Mouse (Mus musculus) CD4-positive, CD25-positive, alpha-beta regulatory T cell, adult 4 months (primary cell): ENCODE data around the gene Brpf1. TPM values are rescaled to one million over a fixed set of nuclear protein-coding genes. Genes with fewer than 3 reads are reported as not detected.
"Not testable (repeated sequence)": the region's sequence is repeated elsewhere in the genome, so short reads cannot be mapped to it uniquely, and the experiment has no call there.

ENCODE experiments used
- ATAC-seq: one replicate; pipeline ENCODE4 v1.8.0; 2017
- polyA plus RNA-seq, 2 experiments: library from polyadenylated mRNA; unstranded; fragments of 100-300 nt; shearing (Covaris generic); gene quantifications; one replicate each; pipeline ENCODE4 v1.2.1; 2017

Gene Brpf1
- polyA plus RNA-seq, 2 experiments from 2014 or later: 11.7 to 12.0 TPM

DNA sequence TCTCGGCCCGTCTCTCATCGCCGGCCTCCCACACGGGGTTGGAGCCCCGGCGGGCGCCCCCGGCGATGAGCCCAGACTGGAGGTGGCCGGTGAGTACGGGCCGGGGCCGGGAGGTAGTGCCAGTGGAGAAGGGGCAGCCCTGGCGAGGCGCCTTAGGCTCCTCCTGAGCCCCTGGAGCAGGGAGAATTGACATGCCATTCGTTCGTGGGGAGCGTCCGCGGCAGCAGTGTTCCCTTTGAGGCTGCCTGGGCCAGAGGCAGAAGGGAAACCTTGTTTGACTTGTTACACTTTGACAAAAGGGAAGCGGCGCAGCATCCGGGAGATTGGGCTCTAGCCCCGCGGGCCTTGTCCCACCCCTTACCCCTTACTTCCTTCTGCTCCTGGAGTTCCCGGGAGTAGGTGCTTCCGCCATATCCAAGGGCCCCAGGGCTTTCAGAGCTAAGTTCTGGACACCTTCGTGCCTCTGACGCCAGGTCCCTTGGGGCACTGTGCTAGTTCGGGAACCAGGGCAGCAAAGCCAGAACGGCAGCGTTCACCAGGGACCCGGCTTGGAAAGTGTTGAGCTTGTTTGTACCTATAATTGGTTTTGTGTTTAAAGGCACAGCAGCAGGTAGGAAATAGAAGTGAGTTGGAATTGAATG is 664 bp downstream of the Brpf1 start:
- ATAC-seq: no peak

DNA sequence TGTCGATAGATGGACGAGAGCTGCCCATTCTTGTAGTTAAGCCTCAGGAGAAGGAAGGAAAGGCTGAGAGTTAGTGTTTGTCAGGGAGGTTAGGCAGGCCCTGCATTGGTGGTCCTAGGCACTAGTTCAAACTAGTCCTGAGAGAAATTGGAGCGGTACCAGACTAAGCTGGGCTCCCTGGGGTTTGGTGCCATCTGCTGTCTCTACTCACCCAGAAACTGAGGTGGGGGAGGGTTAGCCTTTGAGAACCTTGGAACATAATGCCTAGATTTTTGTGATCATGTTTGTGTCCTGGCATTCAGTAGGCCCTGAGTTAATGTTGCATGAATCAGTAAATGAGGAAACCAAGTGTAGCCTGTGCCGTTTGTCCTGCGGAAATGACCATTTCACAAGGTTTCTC is 1.2 kb downstream of the Brpf1 start:
- no peak for ATAC-seq

DNA sequence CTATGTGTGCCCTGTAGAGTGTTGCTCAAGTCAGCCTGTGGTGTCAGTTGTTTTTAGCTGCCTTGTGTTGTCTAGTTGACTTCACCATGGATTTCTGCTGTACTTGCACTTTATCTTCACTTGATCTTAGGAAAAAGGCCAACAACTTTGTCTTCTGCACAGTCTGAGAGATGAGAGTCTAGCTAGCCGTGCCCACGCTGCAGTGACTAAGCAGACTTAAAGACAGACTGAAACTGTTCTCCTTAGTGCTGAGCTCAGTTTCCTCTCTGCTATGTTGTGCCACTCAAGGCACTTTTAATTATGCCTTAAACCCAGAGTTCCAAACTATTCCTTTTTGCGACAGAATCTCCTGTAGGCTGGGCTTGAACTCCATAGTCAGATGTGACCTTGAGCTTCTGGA is 9.0 kb downstream of the Brpf1 start:
- ATAC-seq: no peak

DNA sequence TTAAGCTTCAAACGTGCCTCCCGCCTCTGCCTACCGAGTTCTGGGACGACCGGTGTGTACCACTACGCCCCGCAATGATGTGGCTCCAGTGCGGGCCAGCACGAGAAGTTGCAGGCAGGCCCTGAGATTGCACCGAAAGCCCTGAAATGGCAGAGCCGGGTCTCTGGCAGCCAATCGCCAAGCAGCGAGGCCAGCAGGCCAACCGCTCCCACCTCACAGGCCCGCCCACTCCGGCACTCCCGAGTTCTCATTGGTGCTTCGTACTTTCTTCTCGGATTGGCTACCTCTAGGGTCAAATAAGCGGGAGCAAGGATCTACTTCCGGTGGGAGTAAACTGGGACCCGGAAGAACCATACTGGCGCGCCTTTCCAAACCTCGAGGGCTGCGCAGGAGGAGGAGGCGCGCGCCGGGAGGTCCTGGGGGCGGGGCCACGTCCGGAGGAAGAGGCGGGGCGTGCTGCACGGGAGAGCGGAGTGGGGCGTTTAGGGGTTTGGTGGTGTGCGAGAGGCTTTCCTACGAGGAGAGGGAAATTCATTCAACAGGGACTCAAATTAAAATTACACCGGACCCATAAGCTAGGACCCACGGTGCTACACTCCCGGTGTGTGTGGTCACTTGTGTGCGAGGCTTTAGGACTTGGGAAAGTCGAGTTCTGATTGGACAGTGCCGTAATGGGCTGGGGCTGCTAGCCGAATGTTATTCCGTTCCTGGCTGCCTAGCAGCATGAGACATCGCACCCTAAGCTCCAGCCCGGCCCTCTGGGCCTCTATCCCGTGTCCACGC is 19.8 kb downstream of the Brpf1 start, which contains the start of gene Ogg1:
Gene Ogg1, plus strand, starts transcription at position 440 of the 783 bp plus-strand sequence.
- peak; percentile 92 for ATAC-seq

DNA sequence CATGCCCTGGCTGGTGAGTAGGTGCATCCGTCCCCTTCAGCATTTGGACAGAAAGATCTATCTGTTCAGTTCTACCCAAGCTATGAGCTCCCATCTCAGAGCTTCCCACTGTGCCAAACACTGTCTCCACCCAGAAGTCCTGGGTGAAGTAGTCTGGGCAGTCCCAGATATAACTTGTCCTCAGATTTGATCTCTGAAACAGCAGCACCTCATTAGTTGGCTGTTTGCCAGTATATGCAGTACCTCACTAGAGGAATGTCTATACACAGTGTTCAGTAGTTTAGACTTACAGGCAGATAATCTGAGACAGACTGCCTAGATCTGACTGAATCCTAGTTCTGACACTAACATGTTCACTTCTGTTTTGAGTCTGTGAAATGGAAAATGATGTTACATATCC is 22.5 kb downstream of the Brpf1 start:
- no peak for ATAC-seq

DNA sequence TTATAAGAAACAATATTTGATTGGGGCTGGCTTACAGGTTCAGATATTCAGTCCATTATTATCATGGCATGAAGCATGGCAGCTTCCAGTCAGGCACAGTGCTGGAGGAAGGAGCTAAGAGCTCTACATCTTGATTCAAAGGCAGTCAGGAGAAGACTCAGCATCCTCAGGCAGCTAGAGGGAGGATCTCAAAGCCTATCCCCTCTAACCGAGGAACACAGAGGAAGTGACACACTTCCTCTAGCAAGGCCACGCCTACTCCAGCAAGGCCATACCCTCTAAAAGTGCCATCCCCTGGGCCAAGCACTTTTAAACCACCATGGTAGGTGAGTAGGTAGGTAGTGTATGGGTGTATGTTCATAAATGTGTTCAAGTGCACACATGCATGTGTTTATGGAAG is 23.6 kb downstream of the Brpf1 start:
- ATAC-seq: peak; percentile 28

DNA sequence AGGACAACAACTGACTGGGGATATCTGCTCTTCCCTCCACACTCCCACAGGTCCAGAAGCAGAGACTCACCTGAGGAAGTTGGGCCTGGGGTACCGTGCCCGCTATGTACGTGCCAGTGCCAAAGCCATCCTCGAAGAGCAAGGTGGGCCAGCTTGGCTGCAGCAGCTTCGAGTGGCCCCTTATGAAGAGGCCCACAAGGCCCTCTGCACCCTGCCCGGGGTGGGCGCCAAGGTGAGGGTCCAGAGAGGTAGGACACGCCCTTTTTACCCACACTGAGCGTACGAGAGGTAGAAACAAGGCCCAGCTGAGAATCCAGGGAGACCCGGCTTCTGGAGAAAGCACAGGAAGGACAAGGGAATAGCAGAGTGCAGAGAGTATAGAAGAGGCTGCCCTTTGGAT is 24.8 kb downstream of the Brpf1 start:
- ATAC-seq: no peak

DNA sequence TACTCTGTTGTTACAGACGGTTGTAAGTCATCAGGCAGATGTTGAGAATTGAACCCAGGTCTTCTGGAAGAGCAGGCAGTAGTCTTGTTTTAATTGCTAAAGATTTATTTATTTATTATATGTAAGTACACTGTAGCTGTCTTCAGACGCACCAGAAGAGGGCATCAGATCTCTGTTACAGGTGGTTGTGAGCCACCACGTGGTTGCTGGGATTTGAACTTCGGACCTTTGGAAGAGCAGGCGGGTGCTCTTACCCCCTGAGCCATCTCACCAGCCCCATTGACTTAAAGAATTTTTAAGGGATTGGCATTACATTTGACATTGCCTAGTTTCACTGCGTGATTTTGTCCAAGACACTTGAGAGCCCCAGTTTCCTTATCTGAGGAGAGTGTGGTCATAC is 25.8 kb downstream of the Brpf1 start:
- ATAC-seq: not testable (repeated sequence)

DNA sequence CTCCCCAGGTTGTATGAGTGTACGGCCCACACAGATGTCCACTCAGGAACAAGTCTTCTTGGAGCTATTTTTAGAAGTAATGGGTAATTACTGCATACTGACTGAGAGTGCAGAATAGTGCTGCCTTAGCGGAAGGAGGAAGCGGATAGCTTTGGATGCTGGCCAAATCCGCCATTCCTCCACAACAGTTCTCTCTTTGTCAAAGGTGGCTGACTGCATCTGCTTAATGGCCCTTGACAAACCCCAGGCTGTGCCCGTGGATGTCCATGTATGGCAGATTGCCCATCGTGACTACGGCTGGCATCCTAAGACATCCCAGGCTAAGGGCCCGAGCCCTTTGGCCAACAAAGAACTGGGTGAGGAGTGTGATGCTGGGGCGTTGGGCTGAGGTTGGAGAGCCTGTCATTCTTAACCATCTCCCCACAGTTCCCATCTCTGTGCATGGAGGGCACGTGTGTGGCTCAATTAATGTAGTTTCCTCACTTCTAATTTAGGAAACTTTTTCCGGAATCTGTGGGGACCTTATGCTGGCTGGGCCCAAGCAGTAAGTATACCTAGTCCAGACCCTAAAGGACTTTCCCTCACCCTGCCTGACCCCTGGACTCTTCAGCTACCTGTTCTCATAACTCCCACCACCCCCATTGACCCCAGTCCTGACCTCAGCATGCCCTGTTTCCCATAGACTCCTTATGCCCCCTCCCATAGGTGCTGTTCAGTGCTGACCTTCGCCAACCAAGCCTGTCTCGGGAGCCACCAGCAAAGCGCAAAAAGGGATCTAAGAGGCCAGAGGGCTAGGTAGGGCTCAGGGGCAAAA is 26.4 kb downstream of the Brpf1 start:
- ATAC-seq: no peak

DNA sequence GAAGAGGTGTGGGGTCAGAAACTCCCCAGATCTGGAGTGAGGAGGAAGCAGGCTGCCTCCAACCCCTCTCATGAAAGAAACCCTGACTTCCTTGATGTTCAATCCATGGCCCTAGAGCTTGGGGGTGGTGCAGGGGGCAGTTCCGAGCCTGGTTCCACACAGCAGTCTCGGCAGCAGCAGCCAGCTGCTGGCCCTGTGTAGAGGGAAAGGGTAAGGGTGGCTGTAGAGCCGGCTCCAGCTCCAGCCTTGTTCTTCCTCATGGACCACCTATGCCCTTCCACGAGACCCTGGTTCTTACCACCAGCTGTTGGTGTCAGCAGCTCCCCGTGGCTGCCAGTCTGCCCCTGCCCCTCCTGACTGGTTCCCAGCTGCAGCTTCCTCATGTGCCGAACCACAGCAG is 27.3 kb downstream of the Brpf1 start:
- no peak for ATAC-seq

DNA sequence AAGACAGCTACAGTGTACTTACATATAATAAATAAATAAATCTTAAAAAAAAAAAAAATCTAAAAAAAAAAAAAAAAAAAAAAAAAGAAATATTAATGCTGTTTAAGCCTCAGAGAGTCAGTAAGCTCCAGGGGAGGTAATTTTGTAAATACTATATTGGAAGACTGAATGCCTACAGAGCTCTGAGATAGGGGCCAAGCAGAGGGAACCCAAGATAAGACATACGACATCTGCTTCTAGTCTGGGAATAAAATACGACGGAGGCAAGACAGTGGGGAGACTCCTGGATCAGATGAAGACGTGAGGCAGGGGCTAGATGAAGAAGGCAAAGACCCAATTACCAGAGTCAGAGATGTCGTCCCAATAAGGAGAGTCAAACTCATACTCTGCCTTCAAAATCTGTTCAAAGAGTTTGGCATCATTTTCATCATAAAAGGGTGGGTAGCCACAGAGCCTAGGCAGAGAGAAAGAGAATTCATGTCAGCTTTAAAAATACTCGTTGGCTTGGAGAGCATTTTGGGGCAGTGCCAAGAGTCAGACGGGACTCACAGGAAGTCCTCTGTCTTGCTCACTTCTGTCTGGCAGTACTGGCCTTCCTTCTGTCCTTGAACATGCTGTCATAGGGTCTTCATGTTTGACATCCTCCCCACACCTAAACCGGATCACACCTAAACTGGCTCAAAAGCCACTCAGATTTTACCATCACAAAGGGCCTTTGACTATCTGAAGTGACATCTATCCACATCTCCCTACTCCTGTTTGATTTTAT is 30.1 kb downstream of the Brpf1 start:
- ATAC-seq: no peak

DNA sequence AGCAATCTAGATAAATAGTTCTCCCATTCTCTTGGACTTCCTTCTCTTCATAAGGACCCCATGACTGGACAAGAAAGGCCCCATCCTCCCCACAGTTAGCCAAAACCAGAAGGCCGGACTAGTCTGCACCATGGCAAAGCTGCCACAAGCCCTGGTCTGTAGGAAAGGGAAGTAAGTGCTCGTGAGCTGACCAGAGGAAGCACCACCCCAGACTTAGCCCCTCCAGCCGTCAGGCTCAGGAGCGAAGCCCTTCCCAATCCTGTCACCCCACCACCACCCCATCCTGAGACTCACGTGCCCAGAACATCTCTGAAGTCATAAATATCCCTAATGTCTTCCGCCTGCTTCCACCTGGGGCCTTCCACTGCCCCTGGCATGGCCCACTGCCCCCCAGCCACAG is 34.6 kb downstream of the Brpf1 start:
- ATAC-seq: no peak

DNA sequence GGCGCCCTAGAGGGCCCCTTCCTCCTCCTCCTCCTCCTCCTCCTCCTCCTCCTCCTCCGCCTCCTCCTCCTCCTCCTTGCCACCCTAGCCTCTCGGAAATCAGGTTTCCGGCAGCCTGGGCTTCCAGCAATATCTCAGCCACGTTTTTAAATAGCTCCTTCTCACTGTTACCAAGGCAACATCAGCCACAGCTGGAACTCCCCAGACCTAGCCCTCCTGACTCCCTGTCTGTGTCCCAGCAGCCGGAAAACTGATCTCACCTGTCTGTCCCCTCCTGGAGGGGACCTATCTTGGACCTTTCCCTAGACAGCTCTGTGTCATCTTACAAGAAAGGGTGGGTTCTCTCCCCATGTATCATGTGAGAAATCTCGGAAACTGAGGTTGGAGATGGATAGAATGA is 35.4 kb downstream of the Brpf1 start:
- no peak for ATAC-seq

DNA sequence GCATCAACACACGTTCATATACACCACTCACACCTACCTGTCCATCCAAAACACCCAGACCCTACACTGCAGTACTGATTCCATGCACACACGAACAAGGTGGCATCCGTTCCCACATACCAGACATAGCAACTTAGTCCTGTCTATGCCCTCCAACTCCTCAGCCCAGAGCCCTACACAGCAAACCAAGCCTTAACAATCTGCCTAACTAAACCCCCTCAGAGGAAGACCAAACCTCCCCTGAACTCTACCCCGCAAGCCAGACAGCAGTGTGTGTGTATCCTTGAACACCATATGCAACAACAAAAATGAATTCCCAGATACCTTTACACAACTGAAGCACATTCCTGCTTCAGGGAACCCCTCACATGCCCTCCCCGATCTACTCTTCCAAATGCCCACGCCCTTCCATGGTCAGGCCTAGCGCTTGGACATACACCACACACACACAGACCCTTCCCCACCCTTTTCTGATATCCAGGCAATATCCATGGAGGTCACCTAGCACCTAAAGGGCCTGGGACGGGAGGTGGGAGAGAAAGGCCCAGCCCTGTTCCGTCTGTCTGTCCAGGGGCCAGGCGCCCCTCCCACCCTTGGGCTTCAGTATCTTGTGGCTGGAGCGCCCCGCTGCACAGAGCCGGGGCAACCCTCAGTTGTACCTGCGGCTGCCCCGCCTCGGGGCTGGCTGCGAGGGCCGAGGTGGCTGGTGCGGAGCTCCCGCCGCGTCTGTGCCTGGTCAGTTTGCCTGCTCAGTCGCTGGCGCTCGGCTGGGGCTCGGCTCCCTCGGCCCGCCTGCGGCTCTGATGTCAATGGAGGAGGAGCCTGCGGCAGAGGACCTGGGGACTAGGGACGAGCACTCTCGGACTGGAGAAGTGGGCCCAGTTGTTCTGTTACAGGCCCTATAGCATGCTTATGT is 36.5 kb downstream of the Brpf1 start, which contains the start of gene Camk1:
Gene Camk1, minus strand, starts transcription at position 808 of the 916 bp plus-strand sequence.
- no peak for ATAC-seq

DNA sequence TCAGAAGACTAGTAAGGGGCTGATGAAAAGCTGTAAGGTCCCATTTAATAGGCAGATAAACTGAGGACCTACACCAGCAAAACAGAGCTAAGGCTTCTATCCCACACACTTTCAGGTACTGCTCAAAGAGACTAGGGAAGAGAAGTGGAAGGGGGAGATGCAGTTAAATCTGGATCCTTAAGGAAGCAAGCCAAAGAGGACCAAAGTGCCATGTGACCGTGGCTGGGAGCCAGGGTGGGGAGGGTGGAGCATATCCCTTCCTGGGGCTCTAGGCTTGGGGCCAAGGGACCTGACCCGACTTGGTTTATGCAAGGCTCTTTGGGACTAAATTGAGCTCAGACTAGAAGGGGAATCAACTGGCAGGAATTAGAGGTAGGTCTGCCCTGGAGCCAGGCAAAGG is 37.4 kb downstream of the Brpf1 start:
- no peak for ATAC-seq

DNA sequence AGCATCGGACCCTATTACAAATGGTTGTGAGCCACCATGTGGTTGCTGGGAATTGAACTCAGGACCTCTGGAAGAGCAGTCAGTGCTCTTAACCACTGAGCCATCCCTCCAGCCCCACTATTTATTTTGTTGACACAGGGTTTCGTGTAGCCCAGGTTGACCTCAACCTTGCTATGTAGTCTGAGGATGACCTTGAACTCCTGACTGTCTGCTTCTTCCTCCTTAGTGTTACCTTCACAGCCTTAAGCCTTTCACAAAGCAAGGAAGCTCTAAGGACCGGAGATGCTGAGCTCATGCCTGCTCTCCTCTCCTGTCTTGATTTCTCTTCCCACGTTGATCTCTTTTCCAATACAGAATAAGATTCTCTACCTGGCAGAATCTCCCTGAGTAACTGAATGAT is 40.0 kb downstream of the Brpf1 start:
- no peak for ATAC-seq

DNA sequence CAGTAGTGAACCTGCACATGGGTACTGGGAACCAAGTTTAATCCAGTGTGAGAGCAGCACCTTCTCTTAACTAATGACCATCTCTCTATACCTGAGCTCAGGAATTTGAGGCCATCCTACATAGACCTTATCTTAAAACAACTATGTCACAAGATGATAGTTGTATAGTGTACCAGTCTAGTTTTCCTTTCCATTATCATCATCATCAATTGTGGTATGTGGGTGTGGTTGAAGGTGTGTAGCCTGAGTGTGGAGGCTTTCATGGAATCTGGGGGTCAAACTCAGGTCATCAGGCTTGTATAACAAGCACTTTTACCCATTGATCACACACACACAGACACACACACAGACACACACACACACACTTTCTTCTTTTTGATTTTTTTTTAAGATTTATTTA is 43.6 kb downstream of the Brpf1 start:
- no peak for ATAC-seq

DNA sequence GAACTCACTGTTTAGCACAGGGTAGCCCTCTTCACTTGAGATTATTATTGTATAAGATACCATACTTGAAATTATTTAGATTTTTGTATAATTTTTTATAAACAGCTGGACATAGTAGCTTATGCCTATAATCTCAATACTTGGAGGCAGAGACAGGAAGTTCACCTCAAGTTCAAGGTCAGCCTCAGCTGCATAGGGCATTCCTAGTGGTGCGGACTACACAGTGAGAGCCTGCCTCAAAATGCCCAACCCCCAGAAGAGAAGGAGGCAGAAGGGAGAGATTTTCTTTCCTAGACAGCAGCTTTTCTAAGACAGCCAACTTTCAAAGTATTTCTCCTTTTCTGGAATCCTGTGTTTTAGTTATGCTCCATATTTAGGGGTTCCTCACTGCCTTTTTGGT is 44.2 kb downstream of the Brpf1 start:
- no peak for ATAC-seq

DNA sequence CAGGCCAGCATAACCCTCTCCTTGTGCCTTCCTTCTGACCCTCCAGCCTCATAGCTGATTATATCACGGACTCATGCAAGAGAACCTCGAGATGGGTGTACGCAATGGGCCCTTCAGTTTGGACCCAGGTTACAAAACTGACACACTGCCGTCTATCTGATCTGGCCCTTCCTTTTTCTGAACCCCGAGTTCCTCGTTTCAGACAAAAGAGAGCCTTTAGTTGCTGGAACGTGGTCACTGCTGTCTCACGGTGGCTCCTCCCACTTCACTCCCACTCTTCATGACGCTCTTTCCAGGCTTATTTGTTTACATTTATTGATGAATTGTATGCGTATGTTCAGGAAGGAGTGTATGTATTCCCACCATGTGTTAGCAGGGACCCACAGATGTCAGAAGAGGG is 44.7 kb downstream of the Brpf1 start:
- ATAC-seq: no peak

DNA sequence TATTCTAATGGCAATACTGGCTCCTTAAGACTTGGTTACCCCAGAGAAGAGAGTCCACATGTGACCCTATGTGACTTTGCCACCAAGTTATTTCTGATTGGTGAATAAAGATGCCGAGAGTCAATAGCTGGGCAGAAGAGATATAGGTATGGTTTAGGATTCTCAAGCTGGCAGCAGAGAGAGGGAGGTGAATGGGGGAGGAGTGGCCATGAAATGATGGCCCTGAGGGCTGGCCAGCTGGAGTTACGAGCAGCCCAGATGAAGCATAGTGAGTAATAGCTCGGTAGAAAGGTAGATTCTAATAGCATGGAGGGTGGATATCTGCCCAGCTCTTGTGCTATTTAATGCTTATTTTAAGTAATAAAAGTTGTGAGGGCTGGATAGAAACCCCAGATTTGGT is 45.9 kb downstream of the Brpf1 start:
- no peak for ATAC-seq

DNA sequence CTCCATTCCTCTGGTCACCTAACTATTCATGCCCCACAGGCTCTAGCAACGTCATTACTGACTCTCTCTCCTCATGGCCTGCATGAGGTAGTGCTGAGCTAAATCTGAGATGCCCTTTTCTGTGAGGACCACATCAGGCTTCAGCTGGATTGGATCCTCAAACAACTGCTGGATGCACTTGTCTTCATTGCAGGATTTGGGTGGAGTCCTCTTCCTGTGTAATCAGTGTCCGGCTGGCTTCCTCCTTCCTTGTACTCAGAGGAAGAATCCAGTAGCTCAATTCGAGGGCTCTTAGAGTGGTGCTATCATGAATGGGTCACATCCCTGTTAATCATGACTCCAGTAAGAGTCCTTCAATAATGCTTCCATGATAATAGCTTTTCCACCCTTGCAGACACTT is 46.8 kb downstream of the Brpf1 start:
- ATAC-seq: no peak

DNA sequence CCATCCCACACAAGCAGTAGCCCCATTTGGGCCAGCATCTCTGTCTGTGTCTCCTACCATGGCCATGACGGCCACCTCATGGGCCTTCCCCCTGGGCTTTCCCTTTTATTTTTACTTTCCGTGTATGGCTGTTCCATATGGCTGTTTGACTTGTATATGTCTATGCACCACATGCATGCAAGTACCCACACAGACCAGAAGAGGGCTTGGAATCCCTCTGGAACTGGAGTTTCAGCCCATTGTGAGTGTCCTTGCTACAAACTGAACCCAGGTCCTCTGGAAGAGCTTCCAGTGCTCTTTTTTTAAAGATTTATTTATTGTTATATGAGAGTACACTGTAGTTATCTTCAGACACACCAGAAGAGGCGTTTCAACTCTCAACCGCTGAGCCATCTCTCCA is 54.5 kb downstream of the Brpf1 start:
- no peak for ATAC-seq
